ENCODE assay signal across 21 mouse cellular contexts in genomic region chr4:131076628-131077027, GRCm38 (mm10).
"Had no signal": no experiment of that assay in that cellular context is flagged by ENCODE, and none has a peak within 500 bp of the region (broad histone marks: within the 10 kb centered on the region; RNA-seq: fewer than 3 reads in every experiment).

No protein-coding gene starts in this region.

- DNase-seq: kidney, adult 8-10 months; kidney, postnatal 14 days; kidney, postnatal 4 days; layer of hippocampus, adult 9-11 months; lung, adult 18-20 months; lung, postnatal 10 days; lung, postnatal 36 days; midbrain, embryonic 14.5 days; right cerebral cortex, adult 18-20 months; right cerebral cortex, postnatal 14 days; right cerebral cortex, postnatal 4 days; thymus, adult 2 months; thymus, postnatal 14 days; thymus, postnatal 4 days had no signal

- H3K27me3 ChIP-seq: liver, embryonic 15.5 days; lung, embryonic 15.5 days; neural tube, embryonic 12.5 days had no signal

- H3K9me3 ChIP-seq: liver, embryonic 15.5 days; lung, embryonic 15.5 days; megakaryocyte, embryonic 14.5 days; neural tube, embryonic 12.5 days; neural tube, embryonic 15.5 days had no signal

- H3K4me1 ChIP-seq: liver, embryonic 15.5 days; lung, embryonic 15.5 days; megakaryocyte, embryonic 14.5 days had no signal

- H3K27ac ChIP-seq: liver, embryonic 15.5 days; lung, embryonic 15.5 days; neural tube, embryonic 12.5 days; neural tube, embryonic 15.5 days; stomach, postnatal 0 days had no signal

- H3K9ac ChIP-seq: liver, embryonic 15.5 days; lung, embryonic 15.5 days; neural tube, embryonic 12.5 days; neural tube, embryonic 15.5 days had no signal

- H3K4me3 ChIP-seq: liver, embryonic 15.5 days; lung, embryonic 15.5 days; megakaryocyte, embryonic 14.5 days; neural tube, embryonic 12.5 days; neural tube, embryonic 15.5 days had no signal

- H3K4me2 ChIP-seq: liver, embryonic 15.5 days; lung, embryonic 15.5 days; midbrain, embryonic 11.5 days; neural tube, embryonic 12.5 days; neural tube, embryonic 15.5 days had no signal

- H3K36me3 ChIP-seq: liver, embryonic 15.5 days; lung, embryonic 15.5 days; neural tube, embryonic 12.5 days; neural tube, embryonic 15.5 days had no signal
